Mouse (Mus musculus): ENCODE measurements around the gene Gid8. TPM values are rescaled to one million over a fixed set of nuclear protein-coding genes. Genes with fewer than 3 reads are reported as not detected.

Gene Gid8
- polyA plus RNA-seq, 1 experiment from 2014 or later: 59.1 TPM

- ATAC-seq (ENCODE audit: insufficient read depth) (no peak), DNase-seq (no peak)
- Histone ChIP-seq H3K9ac (no peak overlapping the region), H3K27ac (ENCODE audit: low read depth) (no peak overlapping the region), H3K27me3 (ENCODE audit: insufficient read depth, low read length) (no peaks in the 10 kb centered on the region), H3K4me3 (ENCODE audit: low read depth, low read length) (no peak overlapping the region), H3K9me3 (ENCODE audit: low read depth, low read length) (no peaks in the 10 kb centered on the region), H3K4me1 (ENCODE audit: insufficient read depth) (no peaks in the 10 kb centered on the region), H3K36me3 (ENCODE audit: insufficient read depth) (peaks cover 94% of the 10 kb centered on the region), H3K4me2 (no peak overlapping the region)
- 88% methylated on average over 4 of the region's 4 CpGs for WGBS
- TF ChIP-seq CTCF (IDR thresholded peaks at IDR 0.05; ENCODE audit: low read depth): no peak
These were observed 25.9 kb upstream of the Gid8 start for GRCm38 (mm10) chr2:180684031-180684430.

GRCm38 (mm10) chr2:180689841-180690240 lies 20.1 kb upstream of the Gid8 start:
- 83% methylated on average over 5 of the region's 5 CpGs for WGBS
- Histone ChIP-seq H3K4me3 (ENCODE audit: low read depth, low read length) (no peak overlapping the region), H3K4me1 (ENCODE audit: insufficient read depth) (no peaks in the 10 kb centered on the region), H3K9me3 (ENCODE audit: low read depth, low read length) (no peaks in the 10 kb centered on the region), H3K36me3 (ENCODE audit: insufficient read depth) (peaks cover 60% of the 10 kb centered on the region), H3K27ac (ENCODE audit: low read depth) (no peak overlapping the region), H3K27me3 (ENCODE audit: insufficient read depth, low read length) (no peaks in the 10 kb centered on the region), H3K4me2 (no peak overlapping the region), H3K9ac (no peak overlapping the region)
- TF ChIP-seq CTCF (IDR thresholded peaks at IDR 0.05; ENCODE audit: low read depth): no peak
- DNase-seq (no peak), ATAC-seq (ENCODE audit: insufficient read depth) (no peak)

DNA sequence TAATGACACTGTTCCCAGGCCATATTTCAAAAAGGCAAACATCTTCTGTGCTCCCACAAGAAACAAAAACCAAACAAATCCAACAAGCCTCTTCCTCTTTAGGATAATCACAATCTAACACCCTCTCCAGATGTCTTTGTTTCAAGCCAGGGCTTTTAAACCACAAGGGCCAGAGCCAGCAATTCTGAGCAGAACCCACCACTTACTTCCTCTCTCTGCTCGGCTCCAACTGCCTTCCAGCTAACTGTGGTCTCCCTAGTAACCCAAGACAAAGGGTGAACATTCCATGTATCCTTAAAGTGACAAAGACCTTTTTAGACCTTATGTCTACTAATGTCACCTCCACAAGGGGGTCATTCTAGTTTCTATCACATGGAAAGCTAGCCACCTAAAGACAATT lies 17.3 kb upstream of the Gid8 start:
- H3K4me2 ChIP-seq: no peak overlapping the region
- H3K4me1 ChIP-seq (ENCODE audit: insufficient read depth): no peaks in the 10 kb centered on the region
- ATAC-seq (ENCODE audit: insufficient read depth) (peak; percentile 38; the same call in 1 of the 2 replicates), DNase-seq (peak; percentile 40)
- 7% methylated on average over 1 of the region's 1 CpGs for WGBS
- H3K4me3 ChIP-seq (ENCODE audit: low read depth, low read length): no peak overlapping the region
- peaks cover 32% of the 10 kb centered on the region for H3K36me3 ChIP-seq (ENCODE audit: insufficient read depth)
- H3K27ac ChIP-seq (ENCODE audit: low read depth): 0 out of 2 replicates have a peak overlapping the region, but pooled peaks have one; percentile 31
- no peak overlapping the region; the same call in 1 of the 2 replicates for H3K9ac ChIP-seq
- H3K9me3 ChIP-seq (ENCODE audit: low read depth, low read length): no peaks in the 10 kb centered on the region
- no peak for TF ChIP-seq CTCF (IDR thresholded peaks at IDR 0.05; ENCODE audit: low read depth)
- no peaks in the 10 kb centered on the region for H3K27me3 ChIP-seq (ENCODE audit: insufficient read depth, low read length)

GRCm38 (mm10) chr2:180695176-180695575 lies 14.7 kb upstream of the Gid8 start:
- Histone ChIP-seq H3K4me3 (ENCODE audit: low read depth, low read length) (no peak overlapping the region), H3K9me3 (ENCODE audit: low read depth, low read length) (no peaks in the 10 kb centered on the region), H3K4me1 (ENCODE audit: insufficient read depth) (peaks cover under 1% of the 10 kb centered on the region; the same call in 1 of the 2 replicates), H3K27me3 (ENCODE audit: insufficient read depth, low read length) (no peaks in the 10 kb centered on the region), H3K27ac (ENCODE audit: low read depth) (no peak overlapping the region), H3K9ac (no peak overlapping the region), H3K4me2 (no peak overlapping the region), H3K36me3 (ENCODE audit: insufficient read depth) (peaks cover 7% of the 10 kb centered on the region)
- 90% methylated on average over 2 of the region's 2 CpGs for WGBS
- ATAC-seq (ENCODE audit: insufficient read depth) (no peak), DNase-seq (no peak)
- no peak for TF ChIP-seq CTCF (IDR thresholded peaks at IDR 0.05; ENCODE audit: low read depth)

GRCm38 (mm10) chr2:180700457-180700856 lies 9.5 kb upstream of the Gid8 start:
- Histone ChIP-seq H3K4me1 (ENCODE audit: insufficient read depth) (peaks cover 15% of the 10 kb centered on the region), H3K27ac (ENCODE audit: low read depth) (no peak overlapping the region), H3K36me3 (ENCODE audit: insufficient read depth) (peaks cover 5% of the 10 kb centered on the region; the same call in 1 of the 2 replicates), H3K9ac (peak overlapping the region; percentile 99), H3K4me2 (peak overlapping the region; percentile 74), H3K4me3 (ENCODE audit: low read depth, low read length) (peak overlapping the region; percentile 95), H3K27me3 (ENCODE audit: insufficient read depth, low read length) (no peaks in the 10 kb centered on the region), H3K9me3 (ENCODE audit: low read depth, low read length) (no peaks in the 10 kb centered on the region)
- ATAC-seq (ENCODE audit: insufficient read depth) (no peak), DNase-seq (no peak)
- WGBS: 64% methylated on average over 5 of the region's 5 CpGs
- TF ChIP-seq CTCF (IDR thresholded peaks at IDR 0.05; ENCODE audit: low read depth): no peak

- Histone ChIP-seq H3K36me3 (ENCODE audit: insufficient read depth) (peaks cover 12% of the 10 kb centered on the region; the same call in 1 of the 2 replicates), H3K4me2 (peak overlapping the region; percentile 74), H3K4me3 (ENCODE audit: low read depth, low read length) (peak overlapping the region; percentile 95), H3K9me3 (ENCODE audit: low read depth, low read length) (no peaks in the 10 kb centered on the region), H3K27me3 (ENCODE audit: insufficient read depth, low read length) (no peaks in the 10 kb centered on the region), H3K27ac (ENCODE audit: low read depth) (peak overlapping the region; percentile 96), H3K4me1 (ENCODE audit: insufficient read depth) (peaks cover 15% of the 10 kb centered on the region), H3K9ac (peak overlapping the region; percentile 99)
- ATAC-seq (ENCODE audit: insufficient read depth): no peak
- WGBS: 3% methylated on average over 26 of the region's 26 CpGs
- no peak for DNase-seq
- no peak for TF ChIP-seq CTCF (IDR thresholded peaks at IDR 0.05; ENCODE audit: low read depth)
These were observed 8.7 kb upstream of the Gid8 start for GRCm38 (mm10) chr2:180701053-180701766.

- Histone ChIP-seq H3K4me1 (ENCODE audit: insufficient read depth) (peaks cover 15% of the 10 kb centered on the region), H3K27ac (ENCODE audit: low read depth) (peak overlapping the region; percentile 96), H3K4me3 (ENCODE audit: low read depth, low read length) (peak overlapping the region; percentile 95), H3K36me3 (ENCODE audit: insufficient read depth) (peaks cover 12% of the 10 kb centered on the region; the same call in 1 of the 2 replicates), H3K9ac (peak overlapping the region; percentile 99), H3K9me3 (ENCODE audit: low read depth, low read length) (no peaks in the 10 kb centered on the region), H3K27me3 (ENCODE audit: insufficient read depth, low read length) (no peaks in the 10 kb centered on the region), H3K4me2 (peak overlapping the region; percentile 74)
- WGBS: under 1% methylated on average over 66 of the region's 66 CpGs
- TF ChIP-seq CTCF (IDR thresholded peaks at IDR 0.05; ENCODE audit: low read depth): peak; percentile 31
- ATAC-seq (ENCODE audit: insufficient read depth): peak; percentile 96
- DNase-seq: peak; percentile 96
These were observed 7.9 kb upstream of the Gid8 start for GRCm38 (mm10) chr2:180701767-180702621.

Data from lung, embryonic 14.5 days (tissue).